Mouse (Mus musculus) CH12.LX (cell line): ENCODE measurements around the gene Adcy5. TPM values are rescaled to one million over a fixed set of nuclear protein-coding genes. Genes with fewer than 3 reads are reported as not detected.

Experiments used
- DNase-seq: peaks from one replicate; pipeline ENCODE4 v3.0.0-alpha.2; 2013; ENCODE audit errors: extremely low read depth
- H3K27ac ChIP-seq: 2 replicates; pipeline ENCODE4 v1.5.1; 2012; ENCODE audit warnings: low read depth, mild to moderate bottlenecking, control low read depth, moderate library complexity; ENCODE audit not compliant: insufficient read depth
- H3K27me3 ChIP-seq: replicated peaks from 2 replicates; pipeline ENCODE3; 2012; ENCODE audit warnings: inconsistent platforms
- H3K36me3 ChIP-seq, 2 experiments: replicated peaks in 1 of 2; 2 replicates each; pipeline versions ENCODE3 to v1.6.1; 2012; ENCODE audit warnings: inconsistent platforms in 1 of 2, low read length in 1 of 2, mild to moderate bottlenecking in 1 of 2, mixed read lengths in 1 of 2, moderate library complexity in 1 of 2; ENCODE audit not compliant: control insufficient read depth in 1 of 2, insufficient read depth in 1 of 2
- H3K4me1 ChIP-seq, 2 experiments: 2 replicates each; pipeline ENCODE4 v1.6.1; 2012; ENCODE audit warnings: inconsistent platforms in 1 of 2, moderate library complexity in 1 of 2; ENCODE audit not compliant: insufficient read depth in 2 of 2, control insufficient read depth in 1 of 2
- H3K4me2 ChIP-seq: 2 replicates; pipeline ENCODE4 v1.6.1; 2012; ENCODE audit warnings: low read depth, mild to moderate bottlenecking, control low read depth; ENCODE audit not compliant: poor library complexity, insufficient read depth, severe bottlenecking
- H3K4me3 ChIP-seq, 3 experiments: fragments of 150-350 bp in 1 of 3; sonication (generic) in 1 of 3; replicated peaks in 1 of 3; 2 replicates each; pipeline versions ENCODE3 to v1.5.1; 2011 to 2012; ENCODE audit warnings: low read depth in 2 of 3, low read length in 2 of 3, mild to moderate bottlenecking in 2 of 3, moderate library complexity in 2 of 3, control low read depth in 1 of 3, improper control_type of control experiment in 1 of 3, inconsistent platforms in 1 of 3, mixed read lengths in 1 of 3; ENCODE audit not compliant: poor library complexity in 1 of 3
- H3K79me2 ChIP-seq: replicated peaks from 2 replicates; pipeline ENCODE4 v1.6.1; 2012; ENCODE audit warnings: mild to moderate bottlenecking, moderate library complexity; ENCODE audit not compliant: control insufficient read depth, poor library complexity, insufficient read depth, severe bottlenecking; ENCODE audit errors: extremely low read depth
- H3K9ac ChIP-seq: 2 replicates; pipeline ENCODE4 v1.6.1; 2012; ENCODE audit warnings: low read depth, mild to moderate bottlenecking, control low read depth, moderate library complexity; ENCODE audit not compliant: insufficient read depth
- H3K9me3 ChIP-seq: replicated peaks from 2 replicates; pipeline ENCODE3; 2012; ENCODE audit warnings: low read length, inconsistent platforms, mixed read lengths
- BHLHE40 ChIP-seq: IDR thresholded peaks from 2 replicates; pipeline ENCODE4 v1.6.1; 2011; ENCODE audit warnings: mild to moderate bottlenecking, low read depth, low read length, improper control_type of control experiment
- CHD1 ChIP-seq: IDR thresholded peaks from 2 replicates; pipeline ENCODE4 v1.6.1; 2012; ENCODE audit warnings: low read depth, low read length, improper control_type of control experiment, inconsistent platforms
- CTCF ChIP-seq, 2 experiments: IDR thresholded peaks in 1 of 2; conservative IDR thresholded peaks in 1 of 2; 2 replicates each; pipeline ENCODE4 v1.5.1; 2011 to 2012; ENCODE audit warnings: low read depth in 2 of 2, low read length in 2 of 2, improper control_type of control experiment in 1 of 2, inconsistent platforms in 1 of 2, mild to moderate bottlenecking in 1 of 2, moderate library complexity in 1 of 2
- E2F4 ChIP-seq: IDR thresholded peaks from 2 replicates; pipeline ENCODE4 v1.6.1; 2011; ENCODE audit warnings: low read depth, low read length, improper control_type of control experiment; ENCODE audit not compliant: insufficient replicate concordance
- EP300 ChIP-seq: IDR thresholded peaks from 2 replicates; pipeline ENCODE4 v1.6.1; 2011; ENCODE audit warnings: low read length, improper control_type of control experiment
- ETS1 ChIP-seq: conservative IDR thresholded peaks from 2 replicates; pipeline ENCODE4 v1.6.1; 2012; ENCODE audit warnings: low read depth, mild to moderate bottlenecking, inconsistent platforms, low read length, improper control_type of control experiment, moderate library complexity
- GABPA ChIP-seq: IDR thresholded peaks from 2 replicates; pipeline ENCODE4 v1.6.1; 2012; ENCODE audit warnings: low read depth, low read length, improper control_type of control experiment, inconsistent platforms; ENCODE audit not compliant: insufficient replicate concordance
- HCFC1 ChIP-seq: IDR thresholded peaks from 2 replicates; pipeline ENCODE4 v1.6.1; 2012; ENCODE audit warnings: low read depth, mild to moderate bottlenecking, inconsistent platforms, low read length, improper control_type of control experiment
- IRF4 ChIP-seq: IDR thresholded peaks from 2 replicates; pipeline ENCODE4 v1.6.1; 2014; ENCODE audit warnings: low read depth, mild to moderate bottlenecking, inconsistent platforms, low read length, improper control_type of control experiment
- JUN ChIP-seq: IDR thresholded peaks from 2 replicates; pipeline ENCODE4 v1.6.1; 2011; ENCODE audit warnings: low read depth, mild to moderate bottlenecking, low read length, improper control_type of control experiment, moderate library complexity; ENCODE audit not compliant: insufficient read depth
- JUND ChIP-seq: conservative IDR thresholded peaks from 2 replicates; pipeline ENCODE4 v1.6.1; 2011; ENCODE audit warnings: low read depth, low read length, improper control_type of control experiment
- MAX ChIP-seq: IDR thresholded peaks from 2 replicates; pipeline ENCODE4 v1.6.1; 2011; ENCODE audit warnings: low read length, improper control_type of control experiment
- MEF2A ChIP-seq: IDR thresholded peaks from 2 replicates; pipeline ENCODE4 v1.6.1; 2014; ENCODE audit warnings: low read depth, mild to moderate bottlenecking, inconsistent platforms, low read length, improper control_type of control experiment, borderline replicate concordance
- MYC ChIP-seq: IDR thresholded peaks from 2 replicates; pipeline ENCODE4 v1.6.1; 2011; ENCODE audit warnings: low read depth, mild to moderate bottlenecking, improper control_type of control experiment, low read length
- PAX5 ChIP-seq: IDR thresholded peaks from 2 replicates; pipeline ENCODE4 v1.6.1; 2012; ENCODE audit warnings: low read length, inconsistent platforms, mixed read lengths
- POLR2A ChIP-seq: IDR thresholded peaks from 2 replicates; pipeline ENCODE4 v1.6.1; 2011; ENCODE audit warnings: low read depth, mild to moderate bottlenecking, improper control_type of control experiment, low read length
- POLR2AphosphoS2 ChIP-seq: IDR thresholded peaks from 2 replicates; pipeline ENCODE4 v1.6.1; 2011; ENCODE audit warnings: low read depth, low read length, improper control_type of control experiment
- RAD21 ChIP-seq: IDR thresholded peaks from 2 replicates; pipeline ENCODE4 v1.6.1; 2011; ENCODE audit warnings: low read depth, mild to moderate bottlenecking, low read length, improper control_type of control experiment, moderate library complexity
- TCF12 ChIP-seq: IDR thresholded peaks from 2 replicates; pipeline ENCODE4 v1.6.1; 2014; ENCODE audit warnings: low read depth, mild to moderate bottlenecking, inconsistent platforms, low read length, improper control_type of control experiment
- UBTF ChIP-seq: IDR thresholded peaks from 2 replicates; pipeline ENCODE4 v1.6.1; 2012; ENCODE audit warnings: low read depth, mild to moderate bottlenecking, inconsistent platforms, low read length, improper control_type of control experiment, moderate library complexity
- USF1 ChIP-seq: IDR thresholded peaks from 2 replicates; pipeline ENCODE4 v1.6.1; 2014; ENCODE audit warnings: low read depth, mild to moderate bottlenecking, inconsistent platforms, low read length, improper control_type of control experiment
- USF2 ChIP-seq: conservative IDR thresholded peaks from 2 replicates; pipeline ENCODE4 v1.6.1; 2011; ENCODE audit warnings: low read depth, low read length, improper control_type of control experiment
- ZC3H11A ChIP-seq: IDR thresholded peaks from 2 replicates; pipeline ENCODE4 v1.6.1; 2012; ENCODE audit warnings: low read depth, mild to moderate bottlenecking, inconsistent platforms, low read length, improper control_type of control experiment
- dilution Hi-C: fragments of 300-500 bp; cut with MboI; formaldehyde crosslinking; loops from 2 replicates; pipeline ENCODE4 v1.14.3; 2020; ENCODE audit warnings: low sequenced_read_pairs; ENCODE audit not compliant: extremely low pct_unique_long_range_greater_than_20kb, extremely low pct_ligation_motif_present
- in situ Hi-C: fragments of 300-500 bp; cut with MboI; formaldehyde crosslinking; loops from 3 replicates; pipeline ENCODE4 v1.14.3; 2019; ENCODE audit warnings: low sequenced_read_pairs, low pct_ligation_motif_present, low pct_unique_long_range_greater_than_20kb, mixed read lengths
- polyA plus RNA-seq: library from polyadenylated mRNA; unstranded; fragments of >175 nt; gene quantifications from 2 replicates; pipeline ENCODE4 v1.2.1, GENCODE M21; 2012; ENCODE audit warnings: low read depth; ENCODE audit not compliant: insufficient read length
- total RNA-seq, 2 experiments: library from RNA; depleted of rRNA; stranded (reverse); fragments of 300-350 nt in 1 of 2; fragments of >200 nt in 1 of 2; gene quantifications; 2 replicates each; pipeline ENCODE4 v1.2.3; 2012 to 2014

Gene Adcy5
- total and polyA plus RNA-seq, 3 experiments: 0.04 TPM; not detected in 2

GRCm38 (mm10) chr16:35183161-35183560 lies 28.5 kb downstream of the Adcy5 start:
- Histone ChIP-seq H3K4me2 (no peak overlapping the region), H3K36me3 (no peaks in the 10 kb centered on the region), H3K9ac (no peak overlapping the region), H3K27me3 (peaks cover 99% of the 10 kb centered on the region), H3K4me3 (no peak overlapping the region), H3K4me1 (peaks cover 0 to 3% of the 10 kb centered on the region in 2 experiments; a peak in 2 of 4 replicates), H3K9me3 (peaks cover 3% of the 10 kb centered on the region), H3K27ac (no peak overlapping the region), H3K79me2 (no peaks in the 10 kb centered on the region)
- dilution Hi-C loops (no loop called here), in situ Hi-C loops (no loop called here)
- DNase-seq: no peak
- no peak for TF ChIP-seq CHD1
- TF ChIP-seq BHLHE40: no peak
- no peak for TF ChIP-seq GABPA
- TF ChIP-seq USF2: no peak
- TF ChIP-seq ETS1: no peak
- no peak for TF ChIP-seq EP300
- no peak for TF ChIP-seq ZC3H11A
- TF ChIP-seq E2F4: no peak
- no peak for TF ChIP-seq MYC
- TF ChIP-seq POLR2AphosphoS2: no peak

- in situ Hi-C loops: no loop called here
- Histone ChIP-seq H3K27me3 (peaks cover 97% of the 10 kb centered on the region), H3K9ac (no peak overlapping the region), H3K4me3 (no peak overlapping the region), H3K9me3 (peaks cover 3% of the 10 kb centered on the region), H3K79me2 (no peaks in the 10 kb centered on the region), H3K4me2 (no peak overlapping the region), H3K27ac (no peak overlapping the region), H3K36me3 (no peaks in the 10 kb centered on the region), H3K4me1 (peaks cover 0 to 8% of the 10 kb centered on the region in 2 experiments; a peak in 1 of 4 replicates)
- dilution Hi-C loops: no loop called here
- DNase-seq: no peak
- TF ChIP-seq MAX (no peak), UBTF (no peak), USF1 (no peak), EP300 (no peak), RAD21 (no peak), IRF4 (no peak), JUND (no peak), PAX5 (no peak), CTCF (conservative IDR thresholded peaks at IDR 0.05 in 1 of 2, IDR thresholded peaks at IDR 0.05 in 1 of 2; ENCODE audit: low read depth in 2 of 2, low read length in 2 of 2) (no peak), HCFC1 (no peak), JUN (no peak), TCF12 (no peak), ZC3H11A (no peak), USF2 (no peak), MEF2A (no peak), POLR2A (no peak), E2F4 (no peak)
Measured at GRCm38 (mm10) chr16:35188111-35188510, 33.4 kb downstream of the Adcy5 start.
